Mouse (Mus musculus): ENCODE measurements around the gene Myl10.
A peak's percentile ranks its signal among the peaks of the same experiment; 100 is the strongest.

Myl10 gene

GRCm38 (mm10) chr5:136691170-136691569 is 1.8 kb upstream of the Myl10 start:
- Histone ChIP-seq H3K27me3 (ENCODE audit: control insufficient read depth, insufficient read depth, low read length, poor library complexity, severe bottlenecking) (no peaks in the 10 kb centered on the region), H3K36me3 (ENCODE audit: control insufficient read depth, insufficient read depth, low read length, poor library complexity, severe bottlenecking) (no peaks in the 10 kb centered on the region)
- DNase-seq (ENCODE audit: low read depth, low spot score) = no peak

- no peaks in the 10 kb centered on the region for H3K27me3 ChIP-seq (ENCODE audit: control insufficient read depth, insufficient read depth, low read length, poor library complexity, severe bottlenecking)
- no peaks in the 10 kb centered on the region for H3K36me3 ChIP-seq (ENCODE audit: control insufficient read depth, insufficient read depth, low read length, poor library complexity, severe bottlenecking)
- DNase-seq (ENCODE audit: low read depth, low spot score) = peak; percentile 27
These were observed 472 bp downstream of the Myl10 start for GRCm38 (mm10) chr5:136693418-136693817.

- H3K36me3 ChIP-seq (ENCODE audit: control insufficient read depth, insufficient read depth, low read length, poor library complexity, severe bottlenecking) = no peaks in the 10 kb centered on the region
- no peaks in the 10 kb centered on the region for H3K27me3 ChIP-seq (ENCODE audit: control insufficient read depth, insufficient read depth, low read length, poor library complexity, severe bottlenecking)
- no peak for DNase-seq (ENCODE audit: low read depth, low spot score)
These were observed 2.0 kb downstream of the Myl10 start for GRCm38 (mm10) chr5:136694976-136695375.

GRCm38 (mm10) chr5:136696516-136696915 is 3.6 kb downstream of the Myl10 start:
- no peak for DNase-seq (ENCODE audit: low read depth, low spot score)
- Histone ChIP-seq H3K27me3 (ENCODE audit: control insufficient read depth, insufficient read depth, low read length, poor library complexity, severe bottlenecking) (no peaks in the 10 kb centered on the region), H3K36me3 (ENCODE audit: control insufficient read depth, insufficient read depth, low read length, poor library complexity, severe bottlenecking) (no peaks in the 10 kb centered on the region)

- DNase-seq (ENCODE audit: low read depth, low spot score) = no peak
- no peaks in the 10 kb centered on the region for H3K36me3 ChIP-seq (ENCODE audit: control insufficient read depth, insufficient read depth, low read length, poor library complexity, severe bottlenecking)
- no peaks in the 10 kb centered on the region for H3K27me3 ChIP-seq (ENCODE audit: control insufficient read depth, insufficient read depth, low read length, poor library complexity, severe bottlenecking)
These were observed 4.7 kb downstream of the Myl10 start for GRCm38 (mm10) chr5:136697618-136698017.

GRCm38 (mm10) chr5:136702159-136702725 is 9.3 kb downstream of the Myl10 start:
- Histone ChIP-seq H3K36me3 (ENCODE audit: control insufficient read depth, insufficient read depth, low read length, poor library complexity, severe bottlenecking) (no peaks in the 10 kb centered on the region), H3K27me3 (ENCODE audit: control insufficient read depth, insufficient read depth, low read length, poor library complexity, severe bottlenecking) (no peaks in the 10 kb centered on the region)
- peak; percentile 32 for DNase-seq (ENCODE audit: low read depth, low spot score)

- H3K27me3 ChIP-seq (ENCODE audit: control insufficient read depth, insufficient read depth, low read length, poor library complexity, severe bottlenecking) = no peaks in the 10 kb centered on the region
- peak; percentile 82 for DNase-seq (ENCODE audit: low read depth, low spot score)
- H3K36me3 ChIP-seq (ENCODE audit: control insufficient read depth, insufficient read depth, low read length, poor library complexity, severe bottlenecking) = no peaks in the 10 kb centered on the region
These were observed 10.8 kb downstream of the Myl10 start for GRCm38 (mm10) chr5:136703751-136704150.

GRCm38 (mm10) chr5:136704151-136704550 is 11.2 kb downstream of the Myl10 start:
- no peak for DNase-seq (ENCODE audit: low read depth, low spot score)
- Histone ChIP-seq H3K27me3 (ENCODE audit: control insufficient read depth, insufficient read depth, low read length, poor library complexity, severe bottlenecking) (no peaks in the 10 kb centered on the region), H3K36me3 (ENCODE audit: control insufficient read depth, insufficient read depth, low read length, poor library complexity, severe bottlenecking) (no peaks in the 10 kb centered on the region)

- peak; percentile 62 for DNase-seq (ENCODE audit: low read depth, low spot score)
- Histone ChIP-seq H3K36me3 (ENCODE audit: control insufficient read depth, insufficient read depth, low read length, poor library complexity, severe bottlenecking) (no peaks in the 10 kb centered on the region), H3K27me3 (ENCODE audit: control insufficient read depth, insufficient read depth, low read length, poor library complexity, severe bottlenecking) (no peaks in the 10 kb centered on the region)
These were observed 12.6 kb downstream of the Myl10 start for GRCm38 (mm10) chr5:136705532-136705931.

- DNase-seq (ENCODE audit: low read depth, low spot score) = peak; percentile 87
- Histone ChIP-seq H3K36me3 (ENCODE audit: control insufficient read depth, insufficient read depth, low read length, poor library complexity, severe bottlenecking) (no peaks in the 10 kb centered on the region), H3K27me3 (ENCODE audit: control insufficient read depth, insufficient read depth, low read length, poor library complexity, severe bottlenecking) (no peaks in the 10 kb centered on the region)
These were observed 13.9 kb downstream of the Myl10 start for GRCm38 (mm10) chr5:136706803-136707202.

- no peak for DNase-seq (ENCODE audit: low read depth, low spot score)
- Histone ChIP-seq H3K27me3 (ENCODE audit: control insufficient read depth, insufficient read depth, low read length, poor library complexity, severe bottlenecking) (no peaks in the 10 kb centered on the region), H3K36me3 (ENCODE audit: control insufficient read depth, insufficient read depth, low read length, poor library complexity, severe bottlenecking) (no peaks in the 10 kb centered on the region)
These were observed 15.2 kb downstream of the Myl10 start for GRCm38 (mm10) chr5:136708116-136708515.

- no peak for DNase-seq (ENCODE audit: low read depth, low spot score)
- H3K36me3 ChIP-seq (ENCODE audit: control insufficient read depth, insufficient read depth, low read length, poor library complexity, severe bottlenecking) = no peaks in the 10 kb centered on the region
- H3K27me3 ChIP-seq (ENCODE audit: control insufficient read depth, insufficient read depth, low read length, poor library complexity, severe bottlenecking) = no peaks in the 10 kb centered on the region
These were observed 17.8 kb downstream of the Myl10 start for GRCm38 (mm10) chr5:136710742-136711141.

- Histone ChIP-seq H3K36me3 (ENCODE audit: control insufficient read depth, insufficient read depth, low read length, poor library complexity, severe bottlenecking) (no peaks in the 10 kb centered on the region), H3K27me3 (ENCODE audit: control insufficient read depth, insufficient read depth, low read length, poor library complexity, severe bottlenecking) (no peaks in the 10 kb centered on the region)
- DNase-seq (ENCODE audit: low read depth, low spot score) = no peak
These were observed 21.4 kb downstream of the Myl10 start for GRCm38 (mm10) chr5:136714232-136714875.

GRCm38 (mm10) chr5:136714879-136715278 is 21.9 kb downstream of the Myl10 start:
- peak; percentile 62 for DNase-seq (ENCODE audit: low read depth, low spot score)
- Histone ChIP-seq H3K36me3 (ENCODE audit: control insufficient read depth, insufficient read depth, low read length, poor library complexity, severe bottlenecking) (no peaks in the 10 kb centered on the region), H3K27me3 (ENCODE audit: control insufficient read depth, insufficient read depth, low read length, poor library complexity, severe bottlenecking) (no peaks in the 10 kb centered on the region)

- DNase-seq (ENCODE audit: low read depth, low spot score) = no peak
These were observed 24.0 kb downstream of the Myl10 start for GRCm38 (mm10) chr5:136716696-136717572.

More at GRCm38 (mm10) chr5:136716696-136717572, 24.0 kb downstream of the Myl10 start:
- no peaks in the 10 kb centered on the region for H3K27me3 ChIP-seq (ENCODE audit: control insufficient read depth, insufficient read depth, low read length, poor library complexity, severe bottlenecking)
- H3K36me3 ChIP-seq (ENCODE audit: control insufficient read depth, insufficient read depth, low read length, poor library complexity, severe bottlenecking) = no peaks in the 10 kb centered on the region

All from splenic B cell, adult 2 months (primary cell).